Mouse (Mus musculus): Measurements from ENCODE around the gene Dnaaf1. TPM values are rescaled to one million over a fixed set of nuclear protein-coding genes. Genes with fewer than 3 reads are reported as not detected.

Dnaaf1 gene
- total RNA-seq, 2 experiments from 2014 or later, result not detected

- ATAC-seq (replicated peaks; ENCODE audit: poor library complexity, severe bottlenecking), result no peak
Observed at GRCm38 (mm10) chr8:119644429-119644960, 69.5 kb downstream of the Dnaaf1 start.

DNA sequence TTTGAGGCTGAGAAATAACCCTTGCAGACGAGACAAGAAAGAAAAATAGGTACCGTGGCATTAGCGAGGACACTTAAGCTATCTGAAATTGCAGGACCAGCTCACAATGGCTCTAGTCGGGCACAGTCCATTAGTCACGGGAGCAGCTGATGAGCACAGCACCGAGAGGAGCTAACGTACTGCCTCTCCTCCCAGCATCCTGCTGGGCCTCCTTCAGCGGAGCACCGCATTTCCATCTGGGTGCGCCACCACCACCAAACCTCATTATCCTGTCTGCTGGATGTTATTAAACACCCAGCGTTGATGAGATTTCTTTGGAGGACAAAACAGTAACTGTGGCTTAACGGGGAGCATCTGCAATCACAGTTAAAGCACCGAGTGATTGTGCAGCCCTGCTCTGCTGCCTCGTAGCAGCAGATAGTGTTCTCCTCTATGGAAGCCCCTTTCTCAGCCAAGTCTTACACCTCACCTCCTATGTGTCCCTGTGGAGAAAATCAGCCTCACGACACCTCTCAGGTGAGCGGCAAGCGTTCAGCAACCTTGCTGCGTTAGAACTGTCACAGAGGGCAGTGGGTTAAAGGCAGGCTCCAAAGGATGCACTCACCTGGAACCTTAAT is 70.1 kb downstream of the Dnaaf1 start:
- no peak for ATAC-seq (replicated peaks; ENCODE audit: poor library complexity, severe bottlenecking)

GRCm38 (mm10) chr8:119646197-119646596 is 71.2 kb downstream of the Dnaaf1 start:
- no peak for ATAC-seq (replicated peaks; ENCODE audit: poor library complexity, severe bottlenecking)

- no peak for ATAC-seq (replicated peaks; ENCODE audit: poor library complexity, severe bottlenecking)
Observed at GRCm38 (mm10) chr8:119646846-119647245, 71.8 kb downstream of the Dnaaf1 start.

Other genes starting within 250 kb of the Dnaaf1 start
- 128 and 172 TPM in 2 replicates for gene Hsbp1, start 230.7 kb upstream of the Dnaaf1 start, total RNA-seq (2014; fragmentation: Nextera tagmentation)
- 97.7 and 102 TPM in 2 replicates for gene Hsbp1, start 230.7 kb upstream of the Dnaaf1 start, total RNA-seq (2017)
- 15.5 and 17.4 TPM in 2 replicates for gene Mlycd, start 180.4 kb upstream of the Dnaaf1 start, total RNA-seq (2014; fragmentation: Nextera tagmentation)
- gene Mlycd, start 180.4 kb upstream of the Dnaaf1 start, total RNA-seq (2017), result 10.4 and 11.1 TPM in 2 replicates
- 1.0 and 4.3 TPM in 2 replicates for gene Osgin1, start 141.1 kb upstream of the Dnaaf1 start, total RNA-seq (2014; fragmentation: Nextera tagmentation)
- gene Osgin1, start 141.1 kb upstream of the Dnaaf1 start, total RNA-seq (2017), result 0.93 and 1.8 TPM in 2 replicates
- gene Necab2, start 128.5 kb upstream of the Dnaaf1 start, total RNA-seq (2014; fragmentation: Nextera tagmentation), result not detected in 2 replicates
- not detected in 2 replicates for gene Necab2, start 128.5 kb upstream of the Dnaaf1 start, total RNA-seq (2017)
- not detected in 2 replicates for gene Slc38a8, start 73.5 kb upstream of the Dnaaf1 start, total RNA-seq (2014; fragmentation: Nextera tagmentation)
- not detected in 2 replicates for gene Slc38a8, start 73.5 kb upstream of the Dnaaf1 start, total RNA-seq (2017)
- gene Mbtps1, start 16.5 kb upstream of the Dnaaf1 start, total RNA-seq (2014; fragmentation: Nextera tagmentation), result 56.5 and 57.3 TPM in 2 replicates
- gene Mbtps1, start 16.5 kb upstream of the Dnaaf1 start, total RNA-seq (2017), result 44.0 and 46.6 TPM in 2 replicates
- gene Hsdl1, start 52 bp upstream of the Dnaaf1 start, total RNA-seq (2014; fragmentation: Nextera tagmentation), result 23.8 and 29.1 TPM in 2 replicates
- gene Hsdl1, start 52 bp upstream of the Dnaaf1 start, total RNA-seq (2017), result 34.7 and 50.2 TPM in 2 replicates
- gene Taf1c, start 30.0 kb downstream of the Dnaaf1 start, total RNA-seq (2014; fragmentation: Nextera tagmentation), result 3.0 and 13.8 TPM in 2 replicates
- gene Taf1c, start 30.0 kb downstream of the Dnaaf1 start, total RNA-seq (2017), result 6.8 and 11.0 TPM in 2 replicates
- gene Adad2, start 37.5 kb downstream of the Dnaaf1 start, total RNA-seq (2014; fragmentation: Nextera tagmentation), result not detected in 2 replicates
- gene Adad2, start 37.5 kb downstream of the Dnaaf1 start, total RNA-seq (2017), result not detected in 2 replicates
- not detected in 2 replicates for gene Kcng4, start 60.4 kb downstream of the Dnaaf1 start, total RNA-seq (2014; fragmentation: Nextera tagmentation)
- not detected in 2 replicates for gene Kcng4, start 60.4 kb downstream of the Dnaaf1 start, total RNA-seq (2017)
- gene Wfdc1, start 91.1 kb downstream of the Dnaaf1 start, total RNA-seq (2014; fragmentation: Nextera tagmentation), result not detected in 2 replicates
- gene Wfdc1, start 91.1 kb downstream of the Dnaaf1 start, total RNA-seq (2017), result not detected in 2 replicates
- gene Atp2c2, start 124.8 kb downstream of the Dnaaf1 start, total RNA-seq (2014; fragmentation: Nextera tagmentation), result not detected in 2 replicates
- not detected in 2 replicates for gene Atp2c2, start 124.8 kb downstream of the Dnaaf1 start, total RNA-seq (2017)
- gene Tldc1, start 203.2 kb downstream of the Dnaaf1 start, total RNA-seq (2014; fragmentation: Nextera tagmentation), result 7.5 and 11.2 TPM in 2 replicates
- 2.2 and 3.9 TPM in 2 replicates for gene Tldc1, start 203.2 kb downstream of the Dnaaf1 start, total RNA-seq (2017)

All from granulocyte monocyte progenitor cell, adult 5-6 weeks (primary cell).